Mouse (Mus musculus): Measurements from ENCODE around the gene Cmip. TPM values are rescaled to one million over a fixed set of nuclear protein-coding genes. Genes with fewer than 3 reads are reported as not detected.

Gene Cmip
- polyA plus RNA-seq, 1 experiment from 2014 or later: 47.1 TPM

GRCm38 (mm10) chr8:117406081-117406480 lies 149.2 kb downstream of the Cmip start:
- H3K4me3 ChIP-seq (ENCODE audit: low read depth, low read length): no peak overlapping the region
- no peak overlapping the region for H3K9ac ChIP-seq (ENCODE audit: low read depth, low read length)
- WGBS: 90% methylated on average over 3 of the region's 3 CpGs
- H3K36me3 ChIP-seq (ENCODE audit: control insufficient read depth, insufficient read depth): peaks cover 9% of the 10 kb centered on the region; the same call in 1 of the 2 replicates
- peaks cover 12% of the 10 kb centered on the region for H3K4me1 ChIP-seq (replicated peaks; ENCODE audit: control insufficient read depth, insufficient read depth, low read length)
- H3K4me2 ChIP-seq (replicated peaks; ENCODE audit: low read depth): no peak overlapping the region
- no peaks in the 10 kb centered on the region for H3K9me3 ChIP-seq (ENCODE audit: control insufficient read depth)
- TF ChIP-seq CTCF (IDR thresholded peaks at IDR 0.05; ENCODE audit: low read depth): no peak
- ATAC-seq: no peak
- no peak overlapping the region for H3K27ac ChIP-seq (ENCODE audit: low read depth, low read length)
- H3K27me3 ChIP-seq (replicated peaks; ENCODE audit: control insufficient read depth, insufficient read depth, low read length): no peaks in the 10 kb centered on the region

DNA sequence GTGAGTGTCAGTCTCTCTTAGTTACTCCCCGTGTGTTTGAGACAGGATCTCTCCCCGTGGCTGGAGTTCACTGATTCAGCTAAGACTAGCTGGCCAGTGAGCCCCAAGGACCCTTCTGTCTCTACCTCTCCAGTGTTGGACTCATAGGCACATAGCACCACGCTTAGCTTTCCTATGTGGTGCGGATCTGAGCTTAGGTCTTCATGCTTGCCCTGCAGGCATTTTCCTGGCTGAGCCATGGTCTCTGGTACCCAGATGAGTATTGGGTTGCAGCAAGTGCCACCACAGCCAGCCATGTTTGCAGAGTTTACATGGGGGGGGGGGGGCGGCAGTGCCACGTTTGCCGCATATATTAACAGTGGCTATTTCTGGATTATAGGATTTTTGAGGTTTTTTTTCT lies 151.8 kb downstream of the Cmip start:
- H3K4me2 ChIP-seq (replicated peaks; ENCODE audit: low read depth): no peak overlapping the region
- H3K9ac ChIP-seq (ENCODE audit: low read depth, low read length): no peak overlapping the region
- no peak for TF ChIP-seq CTCF (IDR thresholded peaks at IDR 0.05; ENCODE audit: low read depth)
- WGBS: 84% methylated on average over 7 of the region's 7 CpGs
- no peak overlapping the region for H3K27ac ChIP-seq (ENCODE audit: low read depth, low read length)
- ATAC-seq: no peak
- no peak overlapping the region for H3K4me3 ChIP-seq (ENCODE audit: low read depth, low read length)
- peaks cover 2% of the 10 kb centered on the region; the same call in 1 of the 2 replicates for H3K4me1 ChIP-seq (replicated peaks; ENCODE audit: control insufficient read depth, insufficient read depth, low read length)
- H3K27me3 ChIP-seq (replicated peaks; ENCODE audit: control insufficient read depth, insufficient read depth, low read length): no peaks in the 10 kb centered on the region
- H3K9me3 ChIP-seq (ENCODE audit: control insufficient read depth): no peaks in the 10 kb centered on the region
- peaks cover 9% of the 10 kb centered on the region; the same call in 1 of the 2 replicates for H3K36me3 ChIP-seq (ENCODE audit: control insufficient read depth, insufficient read depth)

- Histone ChIP-seq H3K4me1 (replicated peaks; ENCODE audit: control insufficient read depth, insufficient read depth, low read length) (0 out of 2 replicates have a peak, but pooled peaks cover 2% of the 10 kb centered on the region), H3K4me2 (replicated peaks; ENCODE audit: low read depth) (no peak overlapping the region), H3K4me3 (ENCODE audit: low read depth, low read length) (no peak overlapping the region), H3K9ac (ENCODE audit: low read depth, low read length) (no peak overlapping the region), H3K27ac (ENCODE audit: low read depth, low read length) (no peak overlapping the region), H3K9me3 (ENCODE audit: control insufficient read depth) (no peaks in the 10 kb centered on the region), H3K27me3 (replicated peaks; ENCODE audit: control insufficient read depth, insufficient read depth, low read length) (no peaks in the 10 kb centered on the region), H3K36me3 (ENCODE audit: control insufficient read depth, insufficient read depth) (peaks cover 13% of the 10 kb centered on the region; the same call in 1 of the 2 replicates)
- no peak for TF ChIP-seq CTCF (IDR thresholded peaks at IDR 0.05; ENCODE audit: low read depth)
- ATAC-seq: no peak
- 82% methylated on average over 7 of the region's 7 CpGs for WGBS
Measured at GRCm38 (mm10) chr8:117409056-117409455, 152.2 kb downstream of the Cmip start.

- peaks cover 20% of the 10 kb centered on the region for H3K36me3 ChIP-seq (ENCODE audit: control insufficient read depth, insufficient read depth)
- no peak overlapping the region for H3K9ac ChIP-seq (ENCODE audit: low read depth, low read length)
- H3K4me2 ChIP-seq (replicated peaks; ENCODE audit: low read depth): no peak overlapping the region; the same call in 1 of the 2 replicates
- 30% methylated on average over 10 of the region's 10 CpGs for WGBS
- no peak overlapping the region for H3K4me3 ChIP-seq (ENCODE audit: low read depth, low read length)
- no peaks in the 10 kb centered on the region for H3K27me3 ChIP-seq (replicated peaks; ENCODE audit: control insufficient read depth, insufficient read depth, low read length)
- ATAC-seq: peak; percentile 35; the same call in 1 of the 2 replicates
- H3K27ac ChIP-seq (ENCODE audit: low read depth, low read length): peak overlapping the region; percentile 50
- TF ChIP-seq CTCF (IDR thresholded peaks at IDR 0.05; ENCODE audit: low read depth): no peak
- 0 out of 2 replicates have a peak, but pooled peaks cover 2% of the 10 kb centered on the region for H3K4me1 ChIP-seq (replicated peaks; ENCODE audit: control insufficient read depth, insufficient read depth, low read length)
- no peaks in the 10 kb centered on the region for H3K9me3 ChIP-seq (ENCODE audit: control insufficient read depth)
Measured at GRCm38 (mm10) chr8:117410391-117410790, 153.5 kb downstream of the Cmip start.

- H3K4me2 ChIP-seq (replicated peaks; ENCODE audit: low read depth): peak overlapping the region; percentile 27
Measured at GRCm38 (mm10) chr8:117410901-117411300, 154.0 kb downstream of the Cmip start.

GRCm38 (mm10) chr8:117412232-117412631 lies 155.4 kb downstream of the Cmip start:
- ATAC-seq: no peak
- no peak overlapping the region for H3K4me3 ChIP-seq (ENCODE audit: low read depth, low read length)
- no peak for TF ChIP-seq CTCF (IDR thresholded peaks at IDR 0.05; ENCODE audit: low read depth)
- no peaks in the 10 kb centered on the region for H3K27me3 ChIP-seq (replicated peaks; ENCODE audit: control insufficient read depth, insufficient read depth, low read length)
- H3K36me3 ChIP-seq (ENCODE audit: control insufficient read depth, insufficient read depth): peaks cover 37% of the 10 kb centered on the region
- H3K27ac ChIP-seq (ENCODE audit: low read depth, low read length): no peak overlapping the region
- 0 out of 2 replicates have a peak, but pooled peaks cover 2% of the 10 kb centered on the region for H3K4me1 ChIP-seq (replicated peaks; ENCODE audit: control insufficient read depth, insufficient read depth, low read length)
- WGBS: 87% methylated on average over 10 of the region's 10 CpGs
- H3K9ac ChIP-seq (ENCODE audit: low read depth, low read length): no peak overlapping the region
- H3K9me3 ChIP-seq (ENCODE audit: control insufficient read depth): no peaks in the 10 kb centered on the region
- H3K4me2 ChIP-seq (replicated peaks; ENCODE audit: low read depth): no peak overlapping the region

More at GRCm38 (mm10) chr8:117410901-117411300, 154.0 kb downstream of the Cmip start:
- Histone ChIP-seq H3K4me3 (ENCODE audit: low read depth, low read length) (no peak overlapping the region), H3K9ac (ENCODE audit: low read depth, low read length) (no peak overlapping the region), H3K36me3 (ENCODE audit: control insufficient read depth, insufficient read depth) (peaks cover 24% of the 10 kb centered on the region), H3K9me3 (ENCODE audit: control insufficient read depth) (no peaks in the 10 kb centered on the region), H3K27me3 (replicated peaks; ENCODE audit: control insufficient read depth, insufficient read depth, low read length) (no peaks in the 10 kb centered on the region), H3K4me1 (replicated peaks; ENCODE audit: control insufficient read depth, insufficient read depth, low read length) (0 out of 2 replicates have a peak, but pooled peaks cover 2% of the 10 kb centered on the region), H3K27ac (ENCODE audit: low read depth, low read length) (0 out of 2 replicates have a peak overlapping the region, but pooled peaks have one; percentile 50)
- no peak for ATAC-seq
- 56% methylated on average over 10 of the region's 10 CpGs for WGBS
- TF ChIP-seq CTCF (IDR thresholded peaks at IDR 0.05; ENCODE audit: low read depth): no peak
